In genomic region chr19:59844270-59844669, GRCm38 (mm10) we compare ENCODE assay signal across 12 mouse cellular contexts.
DNase-seq lines count a peak whose midpoint lies in the region.
"Had no signal": no experiment of that assay in that cellular context is flagged by ENCODE, and none has a peak within 500 bp of the region (broad histone marks: within the 10 kb centered on the region; RNA-seq: fewer than 3 reads in every experiment).

No protein-coding gene starts in this region.

- DNase-seq in urinary bladder, postnatal 36 days (ENCODE audit: low spot score in 2 of 2): peak; percentile 10 to 32
- DNase-seq in urinary bladder, postnatal 10 days (ENCODE audit: low spot score): no peak
- peak; percentile 28 for DNase-seq in gonadal fat pad, adult 2 months (ENCODE audit: low read depth)
- peak; percentile 72 for DNase-seq in lung, postnatal 10 days
- DNase-seq in right cerebral cortex, adult 18-20 months: no peak
- DNase-seq in kidney, postnatal 4 days: no peak
- DNase-seq in right cerebral cortex, postnatal 25 days: no peak
- DNase-seq: cerebellum, adult 11 months; gastrocnemius, adult 2 months; left cerebral cortex, postnatal 4 days; retina, postnatal 1 day; thymus, postnatal 14 days had no signal

Comparison
In these comparisons a context has a peak if more than half of its experiments do, and no peak if none do; other contexts are left out.
1. DNase-seq: peak in urinary bladder, postnatal 36 days (2 of 2), gonadal fat pad, adult 2 months (single experiment) and lung, postnatal 10 days (single experiment); none in urinary bladder, postnatal 10 days (single experiment), right cerebral cortex, adult 18-20 months (single experiment), kidney, postnatal 4 days (0 of 2) and right cerebral cortex, postnatal 25 days (single experiment).